Mouse (Mus musculus) lung, postnatal 0 days (tissue): Measurements from ENCODE around the gene Grm4. TPM values are rescaled to one million over a fixed set of nuclear protein-coding genes. Genes with fewer than 3 reads are reported as not detected.

Experiments used
- ATAC-seq: fragments of 200-750 bp; cut with Nextera tagmentation; 2 replicates; pipeline ENCODE4 v1.8.0; 2017; ENCODE audit warnings: moderate library complexity
- DNase-seq: peaks from one replicate; pipeline ENCODE4 v3.0.0-alpha.2; 2016; ENCODE audit warnings: low spot score
- H3K27ac ChIP-seq: fragments of 300-500 bp; sonication (generic); 2 replicates; pipeline ENCODE4 v1.5.1; 2014; ENCODE audit warnings: antibody characterized with exemption, mild to moderate bottlenecking, low read length, mixed read lengths
- H3K27me3 ChIP-seq: fragments of 300-500 bp; sonication (generic); replicated peaks from 2 replicates; pipeline ENCODE4 v1.6.1; 2014; ENCODE audit warnings: low read length, mixed read lengths; ENCODE audit not compliant: insufficient read depth
- H3K36me3 ChIP-seq: fragments of 300-500 bp; sonication (generic); 2 replicates; pipeline ENCODE4 v1.6.1; 2014; ENCODE audit warnings: low read length, mixed read lengths; ENCODE audit not compliant: insufficient read depth
- H3K4me1 ChIP-seq: fragments of 300-500 bp; sonication (generic); 2 replicates; pipeline ENCODE4 v1.6.1; 2014; ENCODE audit warnings: antibody characterized with exemption, low read depth, low read length, mixed read lengths; ENCODE audit not compliant: insufficient read depth
- H3K4me2 ChIP-seq: fragments of 300-500 bp; sonication (generic); replicated peaks from 2 replicates; pipeline ENCODE4 v1.6.1; 2014; ENCODE audit warnings: low read depth, mild to moderate bottlenecking, low read length, moderate library complexity, mixed read lengths
- H3K4me3 ChIP-seq: fragments of 300-500 bp; sonication (generic); 2 replicates; pipeline ENCODE4 v1.5.1; 2014; ENCODE audit warnings: low read depth, low read length
- H3K9ac ChIP-seq: fragments of 300-500 bp; sonication (generic); replicated peaks from 2 replicates; pipeline ENCODE4 v1.6.1; 2014; ENCODE audit warnings: low read depth, mild to moderate bottlenecking
- H3K9me3 ChIP-seq: fragments of 300-500 bp; sonication (generic); 2 replicates; pipeline ENCODE4 v1.6.1; 2016; ENCODE audit warnings: low read length, mixed read lengths
- CTCF ChIP-seq: IDR thresholded peaks from 2 replicates; pipeline ENCODE4 v1.5.1; 2016; ENCODE audit warnings: antibody characterized with exemption, mild to moderate bottlenecking
- EP300 ChIP-seq: IDR thresholded peaks from 2 replicates; pipeline ENCODE4 v1.6.1; 2016; ENCODE audit warnings: antibody characterized with exemption, mild to moderate bottlenecking, control low read depth
- WGBS: fragments of 180-500 bp; shearing (Covaris S2); extraction: QIAGEN DNeasy Blood & Tissue Kit; methylation state at CpG from one replicate; pipeline ENCODE4 v1.1.7; 2014; 5-methylcytosine and 5-hydroxymethylcytosine counted together
- polyA plus RNA-seq: library from polyadenylated mRNA; unstranded; fragments of >200 nt; fragmentation: Nextera tagmentation; extraction: Ambion mirVana; gene quantifications from 2 replicates; pipeline ENCODE4 v1.2.1, GENCODE M21; 2015

Grm4 gene
- polyA plus RNA-seq, 1 experiment from 2014 or later, result not detected

DNA sequence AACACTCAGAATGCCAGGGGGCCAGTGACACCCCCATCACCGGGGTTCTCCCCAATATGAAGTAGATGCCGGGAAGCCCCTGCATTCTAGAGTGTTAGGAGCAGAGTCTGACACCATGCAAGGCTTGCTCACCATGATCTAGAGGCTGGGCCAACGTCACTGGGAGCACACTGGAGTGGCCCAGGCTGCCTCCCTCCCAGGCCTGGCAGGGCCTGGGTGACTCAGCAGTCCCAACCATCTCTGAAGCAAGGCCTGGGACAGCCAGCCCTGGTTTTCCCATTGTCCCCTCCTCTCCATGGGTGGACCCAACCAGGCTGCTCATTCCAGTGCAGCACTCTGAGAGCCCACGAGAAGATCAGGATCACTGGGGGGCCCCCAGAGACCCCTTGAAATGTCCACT, 20.4 kb downstream of the Grm4 start:
- TF ChIP-seq CTCF (no peak), EP300 (no peak)
- H3K27me3 ChIP-seq, result 0 out of 2 replicates have a peak, but pooled peaks cover 3% of the 10 kb centered on the region
- ATAC-seq (no peak), DNase-seq (no peak)
- H3K9me3 ChIP-seq, result no peaks in the 10 kb centered on the region
- 37% methylated on average over 4 of the region's 4 CpGs for WGBS
- no peak overlapping the region for H3K4me2 ChIP-seq
- H3K36me3 ChIP-seq, result no peaks in the 10 kb centered on the region
- no peak overlapping the region for H3K4me3 ChIP-seq
- H3K27ac ChIP-seq, result no peak overlapping the region
- H3K9ac ChIP-seq, result no peak overlapping the region
- H3K4me1 ChIP-seq, result no peaks in the 10 kb centered on the region

GRCm38 (mm10) chr17:27499080-27499479, 22.1 kb downstream of the Grm4 start:
- no peaks in the 10 kb centered on the region for H3K4me1 ChIP-seq
- TF ChIP-seq EP300 (no peak), CTCF (no peak)
- H3K4me2 ChIP-seq, result no peak overlapping the region
- H3K36me3 ChIP-seq, result no peaks in the 10 kb centered on the region
- no peak for ATAC-seq
- DNase-seq, result no peak
- H3K4me3 ChIP-seq, result no peak overlapping the region
- no peak overlapping the region for H3K27ac ChIP-seq
- no peaks in the 10 kb centered on the region for H3K9me3 ChIP-seq
- 68% methylated on average over 13 of the region's 13 CpGs for WGBS
- H3K9ac ChIP-seq, result no peak overlapping the region
- 0 out of 2 replicates have a peak, but pooled peaks cover 3% of the 10 kb centered on the region for H3K27me3 ChIP-seq

GRCm38 (mm10) chr17:27497798-27498197, 23.4 kb downstream of the Grm4 start:
- DNase-seq (no peak), ATAC-seq (no peak)
- Histone ChIP-seq H3K4me2 (no peak overlapping the region), H3K9ac (no peak overlapping the region), H3K9me3 (no peaks in the 10 kb centered on the region), H3K27me3 (no peaks in the 10 kb centered on the region), H3K27ac (no peak overlapping the region), H3K36me3 (no peaks in the 10 kb centered on the region), H3K4me1 (no peaks in the 10 kb centered on the region), H3K4me3 (no peak overlapping the region)
- 36% methylated on average over 5 of the region's 5 CpGs for WGBS
- TF ChIP-seq CTCF (no peak), EP300 (no peak)

DNA sequence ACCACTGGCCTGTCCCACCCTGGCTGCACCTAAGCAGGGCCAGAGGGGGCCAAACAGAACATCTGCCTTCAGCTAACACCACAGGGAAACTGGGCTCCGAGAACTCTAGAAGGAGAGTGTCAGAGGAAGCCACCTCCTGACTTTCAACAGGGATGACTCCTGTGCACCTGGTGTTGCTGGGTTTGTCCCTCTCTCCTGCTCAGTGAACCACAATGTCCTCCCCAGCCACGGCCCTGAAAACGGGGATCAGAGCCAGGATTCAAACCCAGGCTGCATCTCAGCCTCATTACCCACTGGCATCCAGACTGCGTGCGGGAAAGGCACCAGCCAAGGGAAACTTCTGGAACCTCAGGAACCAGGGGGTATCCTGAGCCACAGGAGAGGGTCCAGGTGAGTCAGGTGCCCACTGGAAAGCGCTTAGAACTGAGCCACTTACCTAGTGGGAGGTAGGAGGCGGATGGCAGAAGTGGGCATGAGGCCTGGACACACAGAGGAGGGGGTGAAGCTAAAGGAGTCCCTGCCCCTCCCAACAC, 26.1 kb downstream of the Grm4 start:
- Histone ChIP-seq H3K4me1 (no peaks in the 10 kb centered on the region), H3K9ac (no peak overlapping the region), H3K4me2 (no peak overlapping the region), H3K36me3 (no peaks in the 10 kb centered on the region), H3K27me3 (no peaks in the 10 kb centered on the region), H3K27ac (no peak overlapping the region), H3K4me3 (no peak overlapping the region), H3K9me3 (no peaks in the 10 kb centered on the region)
- TF ChIP-seq CTCF, result no peak
- no peak for TF ChIP-seq EP300
- no peak for ATAC-seq
- DNase-seq, result no peak
- 75% methylated on average over 7 of the region's 7 CpGs for WGBS

DNA sequence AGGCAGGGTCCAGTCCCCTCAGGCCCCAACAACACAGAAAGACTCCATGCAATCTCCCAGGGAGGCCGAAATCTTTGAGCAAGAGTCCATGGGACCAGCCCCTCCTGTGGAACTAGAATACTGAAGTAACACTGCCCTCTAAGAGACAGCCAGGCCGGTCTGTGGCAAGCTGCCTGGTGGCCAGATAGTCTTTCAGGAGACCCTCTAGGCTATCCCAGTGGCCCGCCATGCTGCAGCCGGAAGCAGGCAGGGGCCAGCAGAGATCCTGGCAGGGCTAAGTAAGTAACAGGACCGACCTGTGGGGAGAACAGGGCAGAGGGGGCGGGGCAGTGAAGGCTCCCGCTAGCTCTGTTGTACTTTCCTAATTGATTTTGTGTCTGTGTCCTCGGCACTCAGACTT, 27.2 kb downstream of the Grm4 start:
- 37% methylated on average over 8 of the region's 8 CpGs for WGBS
- DNase-seq, result no peak
- H3K9me3 ChIP-seq, result no peaks in the 10 kb centered on the region
- no peak for ATAC-seq
- H3K27ac ChIP-seq, result no peak overlapping the region
- H3K36me3 ChIP-seq, result no peaks in the 10 kb centered on the region
- no peak overlapping the region for H3K9ac ChIP-seq
- H3K27me3 ChIP-seq, result no peaks in the 10 kb centered on the region
- no peaks in the 10 kb centered on the region for H3K4me1 ChIP-seq
- H3K4me2 ChIP-seq, result no peak overlapping the region
- H3K4me3 ChIP-seq, result no peak overlapping the region
- TF ChIP-seq CTCF (no peak), EP300 (no peak)

GRCm38 (mm10) chr17:27493389-27493788, 27.8 kb downstream of the Grm4 start:
- H3K9ac ChIP-seq, result no peak overlapping the region
- H3K27ac ChIP-seq, result no peak overlapping the region
- H3K4me2 ChIP-seq, result no peak overlapping the region
- H3K36me3 ChIP-seq, result no peaks in the 10 kb centered on the region
- TF ChIP-seq EP300 (no peak), CTCF (no peak)
- no peaks in the 10 kb centered on the region for H3K27me3 ChIP-seq
- WGBS, result 72% methylated on average over 4 of the region's 4 CpGs
- H3K4me1 ChIP-seq, result no peaks in the 10 kb centered on the region
- H3K4me3 ChIP-seq, result no peak overlapping the region
- DNase-seq (no peak), ATAC-seq (no peak)
- H3K9me3 ChIP-seq, result no peaks in the 10 kb centered on the region
